Mouse (Mus musculus) lung, adult 18-20 months (tissue): Measurements from ENCODE around the gene Atp5j2.
"Not testable (repeated sequence)": the region's sequence is repeated elsewhere in the genome, so short reads cannot be mapped to it uniquely, and the experiment has no call there.

Experiments
- DNase-seq, 2 experiments: peaks; one replicate each; pipeline ENCODE4 v3.0.0; 2022; ENCODE audit warnings: mixed read lengths in 2 of 2

Atp5j2 gene

DNA sequence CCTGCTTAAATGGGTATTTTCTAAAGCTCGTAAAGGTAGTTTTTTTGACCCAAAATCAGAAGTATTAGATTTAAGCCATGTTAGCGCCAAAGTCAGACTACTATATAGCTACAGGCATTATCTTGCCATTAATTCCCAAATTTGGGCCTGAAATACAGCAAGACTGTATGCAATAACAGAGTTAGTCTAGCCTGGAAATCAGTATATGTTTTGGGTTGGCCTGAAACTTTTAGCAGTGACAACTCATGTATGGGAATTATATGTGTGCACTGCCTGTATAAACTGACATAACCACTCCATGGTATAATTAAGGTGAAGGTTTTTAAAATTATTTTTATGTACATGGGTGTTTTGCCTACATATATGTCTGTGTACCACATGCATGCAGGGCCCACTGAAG is at the start of gene Atp5j2:
Gene Atp5j2 (minus strand): TSS at position 101 of the 400 bp plus-strand sequence.
- DNase-seq = no peak

GRCm38 (mm10) chr5:145234636-145235035 is 42.8 kb upstream of the Atp5j2 start:
- DNase-seq = peak; percentile 18 to 19

- DNase-seq = no peak
Measured at GRCm38 (mm10) chr5:145231893-145232411, 40.1 kb upstream of the Atp5j2 start.

DNA sequence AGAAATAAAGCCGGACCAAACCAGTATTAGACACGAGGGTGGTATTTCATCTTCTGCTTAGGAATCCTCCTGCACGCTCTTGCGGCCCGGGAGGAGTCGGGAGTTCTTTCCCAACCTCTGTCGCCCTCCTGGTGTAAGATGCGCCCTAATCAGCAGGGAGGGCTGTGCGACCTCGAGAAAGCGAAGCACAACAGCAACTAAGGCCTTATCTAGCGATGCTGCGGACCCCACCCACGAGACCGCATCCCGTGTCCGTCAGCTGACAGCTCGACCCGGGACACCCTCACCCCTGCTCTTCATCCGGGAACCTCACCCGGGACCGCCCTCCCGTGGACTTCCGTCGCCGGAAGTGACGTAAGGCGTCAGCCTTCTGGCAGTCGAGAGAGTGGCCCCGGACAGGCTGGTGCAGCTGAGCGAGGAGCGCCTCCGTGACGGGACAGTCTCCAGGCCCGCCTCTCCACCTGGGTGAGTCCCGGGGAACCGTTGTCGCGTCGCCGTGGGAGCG is 39.6 kb upstream of the Atp5j2 start, which contains the start of gene Zfp655:
Gene Zfp655 (plus strand): TSS at position 349 of the 505 bp plus-strand sequence.
- DNase-seq = peak; percentile 98

- DNase-seq = no peak
Measured at GRCm38 (mm10) chr5:145230641-145231040, 38.8 kb upstream of the Atp5j2 start.

- DNase-seq = not testable (repeated sequence)
Measured at GRCm38 (mm10) chr5:145229283-145229682, 37.4 kb upstream of the Atp5j2 start.

- no peak for DNase-seq
Measured at GRCm38 (mm10) chr5:145226453-145226852, 34.6 kb upstream of the Atp5j2 start.

DNA sequence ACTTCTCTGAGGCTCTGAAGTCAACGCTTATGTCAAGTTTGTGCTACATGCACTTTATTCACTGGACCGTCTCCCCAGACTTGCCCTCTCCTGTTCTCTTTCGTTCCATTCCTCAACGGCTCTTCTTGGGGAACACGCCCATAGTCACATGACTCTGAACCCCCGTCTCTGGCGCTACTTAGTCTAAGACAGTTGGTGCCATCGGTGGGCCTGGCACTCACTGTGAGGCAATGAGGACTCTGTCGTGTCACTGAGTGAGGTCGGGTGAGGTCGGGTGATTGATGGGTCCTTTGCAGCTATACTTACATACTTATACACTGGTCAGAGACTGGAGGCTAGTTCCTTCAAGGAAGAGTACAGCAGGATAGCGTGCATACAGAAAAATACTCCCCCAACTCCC is 31.5 kb upstream of the Atp5j2 start:
- no peak for DNase-seq

DNA sequence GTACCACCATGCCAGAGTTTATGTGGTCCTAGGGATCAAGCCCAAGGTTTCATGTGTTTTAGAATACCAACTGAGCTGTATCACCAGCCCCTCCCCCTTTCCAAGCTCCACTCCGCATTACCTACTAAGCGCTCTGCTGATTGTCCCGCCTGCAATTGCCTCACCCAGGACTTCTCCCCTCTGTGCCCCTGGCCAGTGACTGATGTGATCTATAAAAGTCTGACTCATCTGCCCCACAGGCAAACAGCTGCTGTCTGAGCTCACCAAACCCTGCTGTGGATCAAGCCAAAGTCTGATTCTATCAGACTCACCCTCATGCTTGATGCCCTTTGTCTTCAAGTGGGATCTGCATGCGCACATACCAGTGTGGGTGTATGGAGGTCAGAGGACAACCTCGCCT is 31.0 kb upstream of the Atp5j2 start:
- no peak for DNase-seq

DNA sequence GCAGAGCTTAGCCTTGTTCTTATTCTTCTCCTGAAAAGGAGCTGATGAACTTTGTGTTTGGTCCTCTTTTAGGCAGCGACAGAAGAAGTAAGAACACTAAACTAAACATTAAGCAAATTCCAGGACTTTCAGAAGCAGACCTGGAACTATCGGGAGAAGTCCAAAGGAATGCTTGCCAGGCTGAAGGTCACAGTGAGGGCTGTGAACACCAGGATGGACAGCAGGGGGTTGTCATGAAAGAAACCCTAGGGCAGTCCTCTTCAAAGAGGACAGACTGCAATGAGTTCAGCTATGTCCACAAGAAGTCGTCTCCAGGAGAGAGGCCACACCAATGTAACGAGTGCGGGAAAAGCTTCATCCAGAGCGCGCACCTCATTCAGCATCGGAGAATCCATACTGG is 28.1 kb upstream of the Atp5j2 start:
- no peak for DNase-seq

- DNase-seq = no peak
Measured at GRCm38 (mm10) chr5:145218671-145219070, 26.8 kb upstream of the Atp5j2 start.

- no peak for DNase-seq
Measured at GRCm38 (mm10) chr5:145218206-145218605, 26.3 kb upstream of the Atp5j2 start.

DNA sequence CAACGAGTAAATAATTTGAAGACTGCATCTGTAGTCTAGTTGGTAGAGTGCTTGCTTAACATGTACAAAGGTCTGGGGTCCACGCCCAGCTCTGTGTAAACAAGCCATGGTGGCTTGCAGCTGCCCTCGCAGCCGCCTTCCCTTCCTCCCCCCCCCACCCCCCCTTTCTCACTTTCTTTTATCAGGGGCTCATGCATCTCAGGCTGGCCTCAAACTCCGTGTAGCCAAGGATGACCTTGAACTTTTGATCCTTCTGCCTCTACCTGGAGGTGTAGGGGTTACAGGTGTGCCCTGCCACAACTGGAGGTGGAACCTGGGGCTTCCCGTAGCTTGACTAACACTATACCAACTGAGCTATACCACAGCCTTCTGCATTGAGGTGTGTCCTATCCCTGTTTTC is 25.9 kb upstream of the Atp5j2 start:
- DNase-seq = no peak

GRCm38 (mm10) chr5:145214679-145215078 is 22.8 kb upstream of the Atp5j2 start:
- DNase-seq = peak in 1 of 2 experiments; percentile 27

DNA sequence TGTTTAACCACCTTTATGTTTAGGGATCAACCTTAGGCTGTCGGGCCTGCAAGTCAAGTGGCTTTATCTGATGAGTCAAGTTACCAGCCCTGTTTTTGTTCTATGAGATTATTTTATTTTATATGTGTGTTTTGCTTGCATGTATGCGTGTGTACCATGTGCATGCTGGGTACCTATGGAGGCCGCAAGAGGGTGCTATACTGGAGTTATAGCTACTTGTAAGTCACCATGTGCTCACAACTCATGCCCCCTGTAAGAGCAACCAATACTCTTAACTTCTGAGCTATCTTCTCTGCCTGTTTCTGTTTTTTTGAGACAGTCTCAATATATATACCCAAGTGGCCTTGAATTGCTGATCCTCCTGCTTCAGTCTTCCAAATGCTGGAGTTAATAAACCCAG is 21.6 kb upstream of the Atp5j2 start:
- no peak for DNase-seq

DNA sequence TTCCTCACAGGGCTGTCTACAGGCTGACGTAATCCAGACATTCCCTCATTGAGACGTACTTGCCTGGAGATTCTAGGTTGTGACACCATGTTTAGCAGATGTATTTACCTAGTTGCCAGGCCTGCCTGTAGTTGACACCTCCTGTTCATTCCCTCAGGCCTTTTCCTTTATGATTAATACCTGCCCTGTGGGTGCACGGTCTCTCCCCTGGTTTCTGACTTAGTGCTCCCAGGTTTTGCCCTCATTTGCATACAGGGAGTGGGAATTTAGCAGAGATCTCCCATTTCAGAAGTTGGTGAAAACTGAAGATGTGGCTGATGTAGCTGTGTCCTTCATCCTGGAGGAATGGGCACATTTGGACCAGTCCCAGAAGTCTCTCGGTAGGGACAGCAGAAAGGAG is 20.4 kb upstream of the Atp5j2 start:
- DNase-seq = no peak

- DNase-seq = no peak
Measured at GRCm38 (mm10) chr5:145211340-145211739, 19.5 kb upstream of the Atp5j2 start.

GRCm38 (mm10) chr5:145208391-145208790 is 16.5 kb upstream of the Atp5j2 start:
- DNase-seq = peak in 1 of 2 experiments; percentile 16

DNA sequence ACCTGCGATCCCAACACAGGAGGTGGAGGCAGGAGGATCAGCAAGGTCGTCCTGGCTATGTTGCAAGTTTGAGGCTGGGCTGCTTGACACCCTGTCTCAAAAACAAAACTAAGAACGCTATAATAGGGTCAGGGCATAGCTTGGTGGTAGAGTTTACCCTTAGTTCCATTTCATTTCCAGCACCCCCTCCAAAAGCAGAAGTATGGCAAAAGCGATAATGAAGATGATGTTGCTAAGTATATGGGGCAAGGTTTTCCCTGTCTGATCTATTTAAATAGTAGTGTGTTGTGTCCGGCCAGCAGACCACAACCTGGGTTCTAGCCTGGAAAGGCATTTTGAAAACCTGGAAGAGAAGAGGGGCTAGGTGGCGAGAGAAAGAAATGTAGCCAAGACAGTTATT is 16.1 kb upstream of the Atp5j2 start:
- no peak for DNase-seq

DNA sequence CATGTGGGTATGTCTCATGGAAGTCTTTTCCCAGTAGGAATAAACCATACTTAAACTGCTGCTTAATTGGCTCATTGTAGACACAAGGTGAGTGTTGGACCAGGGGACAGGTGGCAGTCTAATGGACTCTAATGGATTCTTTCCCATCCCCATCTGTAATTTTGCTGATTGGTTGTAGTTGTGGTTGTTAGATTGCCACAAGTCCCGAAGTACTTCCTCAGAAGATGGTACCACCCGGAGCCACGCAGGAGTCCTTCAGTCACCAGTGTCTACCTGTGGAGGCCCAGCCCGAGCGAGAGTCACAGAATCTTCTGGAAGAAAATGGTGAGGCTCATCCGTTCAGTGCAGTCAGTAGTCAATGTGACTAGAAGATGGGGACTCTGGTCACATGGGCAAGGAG is 15.5 kb upstream of the Atp5j2 start:
- DNase-seq = no peak

- peak; percentile 11 to 28 for DNase-seq
Measured at GRCm38 (mm10) chr5:145205041-145205440, 13.2 kb upstream of the Atp5j2 start.

DNA sequence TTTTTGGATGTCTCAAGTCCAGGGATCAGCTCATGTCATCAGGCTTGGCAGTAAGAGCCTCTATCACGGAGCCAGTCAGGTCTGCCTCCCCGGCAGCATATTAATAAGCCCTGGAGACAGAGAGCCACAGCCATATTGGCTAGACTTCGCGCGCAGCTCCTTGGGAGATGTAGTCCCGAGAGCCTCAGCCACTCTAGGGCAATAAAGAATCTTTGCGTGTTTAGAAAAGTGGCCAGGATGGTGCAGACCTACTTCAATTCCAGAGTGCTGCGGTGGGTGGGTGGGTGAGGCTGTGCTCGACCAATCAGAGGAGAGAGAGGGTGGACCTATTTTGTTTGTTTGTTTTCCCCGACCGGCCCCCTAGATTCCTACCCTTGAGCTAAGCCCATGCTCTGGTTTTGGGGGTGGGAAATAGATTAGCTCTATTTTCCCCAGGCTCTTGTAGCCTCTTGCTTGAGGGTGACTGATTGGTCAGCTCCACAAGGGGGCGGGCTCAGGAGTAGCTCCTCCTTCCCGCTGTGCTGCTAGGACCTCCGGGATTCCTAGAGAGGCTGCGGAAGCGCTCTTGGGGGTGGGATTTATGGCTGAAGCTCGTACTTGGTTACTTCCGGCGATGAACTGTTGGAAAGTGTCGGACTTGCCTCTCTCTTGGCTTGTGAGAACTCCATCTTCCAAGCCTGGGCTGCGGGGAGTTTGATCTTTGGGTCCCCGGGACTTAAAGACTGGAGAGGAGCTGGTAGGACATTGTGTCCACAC is 12.3 kb upstream of the Atp5j2 start, which contains the start of gene Zkscan5:
Gene Zkscan5 (plus strand): TSS at position 627 of the 756 bp plus-strand sequence.
- DNase-seq = peak; percentile 99

DNA sequence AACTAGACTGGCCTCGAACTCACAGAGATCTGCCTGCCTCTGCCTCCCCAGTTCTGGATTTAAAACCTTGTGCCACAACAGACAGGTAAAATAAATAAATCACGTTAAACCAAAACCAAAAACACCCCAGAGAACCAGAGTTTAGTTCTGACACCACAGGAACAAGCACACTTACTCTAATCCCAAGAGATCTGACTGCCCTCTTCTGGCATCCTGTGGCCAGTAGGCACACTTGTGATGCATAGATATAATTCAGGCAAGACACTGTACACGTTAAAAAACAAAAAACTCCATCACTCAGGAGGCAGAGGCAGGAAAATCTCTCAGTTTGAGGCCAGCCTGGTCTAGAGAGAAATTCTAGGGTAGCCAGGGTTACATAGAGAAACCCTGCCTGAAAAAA is 10.6 kb upstream of the Atp5j2 start:
- no peak for DNase-seq

DNA sequence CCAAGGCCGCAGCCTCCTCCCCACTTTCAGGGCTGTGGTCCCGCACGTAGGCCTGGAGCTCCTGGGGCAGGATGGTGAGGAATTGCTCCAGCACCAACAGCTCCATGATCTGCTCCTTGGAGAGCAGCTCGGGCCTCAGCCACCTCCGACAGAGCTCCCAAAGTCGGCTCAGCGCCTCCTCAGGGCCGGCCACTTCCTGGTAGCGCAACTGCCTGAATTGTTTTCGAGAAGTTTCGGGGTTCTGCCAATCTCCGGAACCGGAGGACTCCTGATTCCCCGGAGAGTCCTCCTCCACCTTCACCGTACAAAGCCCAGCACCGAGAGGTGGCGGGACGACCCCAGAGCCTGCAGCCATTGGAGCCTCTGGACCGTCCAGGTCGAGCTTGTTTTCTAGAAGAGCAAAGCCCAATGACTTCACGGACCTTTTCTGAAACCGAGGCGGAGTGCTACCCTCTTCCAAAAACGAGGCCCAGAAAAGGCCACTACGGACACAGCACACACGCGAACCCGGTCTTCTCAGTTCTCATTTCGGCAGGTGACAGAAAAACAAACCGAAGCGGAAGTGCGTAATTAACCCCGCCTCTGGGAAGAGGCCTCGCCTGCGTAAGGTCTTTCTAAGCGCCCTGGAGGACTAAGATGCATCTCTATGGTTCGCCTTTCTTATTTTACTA is 9.6 kb upstream of the Atp5j2 start, which contains the start of gene Zkscan14:
Gene Zkscan14 (minus strand): TSS at position 548 of the 671 bp plus-strand sequence.
- peak; percentile 80 to 85 for DNase-seq
